Mouse (Mus musculus) lung, postnatal 0 days (tissue): ENCODE results near the gene Cfap77.

ENCODE experiments used
- CTCF ChIP-seq: IDR thresholded peaks from 2 replicates; pipeline ENCODE4 v1.5.1; 2016; ENCODE audit warnings: antibody characterized with exemption, mild to moderate bottlenecking
- EP300 ChIP-seq: IDR thresholded peaks from 2 replicates; pipeline ENCODE4 v1.6.1; 2016; ENCODE audit warnings: antibody characterized with exemption, mild to moderate bottlenecking, control low read depth

DNA sequence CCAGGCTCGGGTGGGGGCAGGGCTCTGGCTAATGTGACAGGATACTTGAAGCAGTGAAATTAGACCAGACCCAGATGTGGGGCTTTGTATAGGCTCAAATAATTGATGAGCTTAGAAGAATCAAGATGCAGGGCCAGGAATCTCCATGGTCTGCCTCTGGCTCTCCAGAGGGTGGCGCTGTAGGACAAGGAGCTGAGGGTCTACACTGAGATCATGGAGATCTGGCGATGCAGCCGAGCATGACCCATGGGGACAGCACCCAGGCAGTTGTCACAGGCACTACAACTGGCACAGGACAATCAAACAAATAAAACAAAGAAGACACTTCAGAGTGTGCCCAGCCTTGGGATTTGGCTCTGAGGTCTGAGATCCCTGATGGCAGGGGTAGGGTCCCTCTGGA, 131.0 kb downstream of the Cfap77 start:
- TF ChIP-seq CTCF (peak; percentile 95), EP300 (no peak)
